Mouse (Mus musculus) CD4-positive, CD25-positive, alpha-beta regulatory T cell, adult 4 months (primary cell): ENCODE data around the gene Pcp4l1. TPM values are rescaled to one million over a fixed set of nuclear protein-coding genes. Genes with fewer than 3 reads are reported as not detected.
"Not testable (repeated sequence)": the region's sequence is repeated elsewhere in the genome, so short reads cannot be mapped to it uniquely, and the experiment has no call there.

Experiments used
- ATAC-seq: one replicate; pipeline ENCODE4 v1.8.0; 2017
- polyA plus RNA-seq, 2 experiments: library from polyadenylated mRNA; unstranded; fragments of 100-300 nt; shearing (Covaris generic); gene quantifications; one replicate each; pipeline ENCODE4 v1.2.1; 2017

The Pcp4l1 gene
- polyA plus RNA-seq, result not detected

- no peak for ATAC-seq
These were observed at the start of gene Pcp4l1 for GRCm38 (mm10) chr1:171195887-171196397. Pcp4l1 (minus strand) TSS chr1:171196268.

GRCm38 (mm10) chr1:171245353-171245752 lies 49.3 kb upstream of the Pcp4l1 start:
- no peak for ATAC-seq

GRCm38 (mm10) chr1:171241952-171242351 lies 45.9 kb upstream of the Pcp4l1 start:
- not testable (repeated sequence) for ATAC-seq

GRCm38 (mm10) chr1:171240911-171241310 lies 44.8 kb upstream of the Pcp4l1 start:
- no peak for ATAC-seq

- no peak for ATAC-seq
These were observed 44.1 kb upstream of the Pcp4l1 start for GRCm38 (mm10) chr1:171239992-171240744.

GRCm38 (mm10) chr1:171238463-171238862 lies 42.4 kb upstream of the Pcp4l1 start:
- ATAC-seq, result peak; percentile 60

GRCm38 (mm10) chr1:171237438-171237837 lies 41.4 kb upstream of the Pcp4l1 start:
- no peak for ATAC-seq

GRCm38 (mm10) chr1:171235791-171236190 lies 39.7 kb upstream of the Pcp4l1 start:
- ATAC-seq, result no peak

GRCm38 (mm10) chr1:171234538-171234937 lies 38.5 kb upstream of the Pcp4l1 start:
- no peak for ATAC-seq

- ATAC-seq, result no peak
These were observed 38.1 kb upstream of the Pcp4l1 start, which contains the start of gene Fcer1g for GRCm38 (mm10) chr1:171234126-171234525. Fcer1g (minus strand) TSS chr1:171234365.

- no peak for ATAC-seq
These were observed 37.0 kb upstream of the Pcp4l1 start for GRCm38 (mm10) chr1:171232800-171233730.

- ATAC-seq, result no peak
These were observed 36.3 kb upstream of the Pcp4l1 start for GRCm38 (mm10) chr1:171232348-171232747.

- no peak for ATAC-seq
These were observed 35.8 kb upstream of the Pcp4l1 start for GRCm38 (mm10) chr1:171231844-171232243.

GRCm38 (mm10) chr1:171230215-171230614 lies 34.1 kb upstream of the Pcp4l1 start:
- no peak for ATAC-seq

- ATAC-seq, result no peak
These were observed 33.7 kb upstream of the Pcp4l1 start for GRCm38 (mm10) chr1:171229750-171230149.

GRCm38 (mm10) chr1:171227879-171228278 lies 31.8 kb upstream of the Pcp4l1 start:
- no peak for ATAC-seq

GRCm38 (mm10) chr1:171226780-171227179 lies 30.7 kb upstream of the Pcp4l1 start:
- no peak for ATAC-seq

GRCm38 (mm10) chr1:171224857-171225256 lies 28.8 kb upstream of the Pcp4l1 start, which contains the start of gene Apoa2:
Apoa2 (plus strand) TSS chr1:171225054.
- no peak for ATAC-seq

GRCm38 (mm10) chr1:171223796-171224195 lies 27.7 kb upstream of the Pcp4l1 start:
- ATAC-seq, result no peak

- no peak for ATAC-seq
These were observed 27.1 kb upstream of the Pcp4l1 start for GRCm38 (mm10) chr1:171223168-171223567.

GRCm38 (mm10) chr1:171222238-171223155 lies 26.4 kb upstream of the Pcp4l1 start, which contains the start of gene Tomm40l:
Tomm40l (minus strand) TSS chr1:171222514.
- ATAC-seq, result peak; percentile 97
